Mouse (Mus musculus): ENCODE measurements around the gene Rasal2. TPM values are rescaled to one million over a fixed set of nuclear protein-coding genes. Genes with fewer than 3 reads are reported as not detected.

Rasal2 gene
- total RNA-seq, 2 experiments from 2014 or later = 13.3 to 16.9 TPM

DNA sequence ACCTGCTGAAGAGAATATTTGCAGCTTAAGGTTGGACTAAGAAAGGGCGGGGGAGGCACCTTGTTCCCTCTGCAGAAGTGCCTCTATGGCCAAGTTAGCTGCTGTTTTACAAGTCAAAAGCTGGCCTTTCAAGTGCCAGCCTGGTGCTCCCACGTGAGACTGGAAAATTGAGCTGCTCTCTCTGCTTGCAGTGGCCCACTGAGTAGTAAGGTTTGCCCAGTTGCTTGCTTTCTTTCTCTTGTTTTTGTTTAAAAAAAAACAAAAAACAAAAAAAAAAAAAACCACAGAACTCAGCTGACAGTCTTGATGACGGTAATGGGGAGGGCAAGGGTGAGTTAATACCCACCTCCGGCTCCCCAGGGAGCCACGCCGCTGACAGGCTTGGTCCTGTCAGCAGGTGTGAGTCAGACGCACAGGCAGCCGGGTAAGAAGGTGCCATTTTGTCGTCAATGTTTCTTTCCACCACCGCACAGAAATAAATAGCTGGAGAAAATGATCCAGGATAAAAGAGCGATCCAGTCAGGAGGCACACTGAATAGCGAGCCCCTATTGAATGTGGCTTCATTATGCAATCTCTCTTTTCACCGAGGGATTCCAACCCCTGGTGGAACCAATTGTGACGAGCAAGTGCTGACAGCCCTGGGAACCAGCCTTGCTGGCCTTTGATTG, 27.7 kb upstream of the Rasal2 start:
- DNase-seq = no peak

DNA sequence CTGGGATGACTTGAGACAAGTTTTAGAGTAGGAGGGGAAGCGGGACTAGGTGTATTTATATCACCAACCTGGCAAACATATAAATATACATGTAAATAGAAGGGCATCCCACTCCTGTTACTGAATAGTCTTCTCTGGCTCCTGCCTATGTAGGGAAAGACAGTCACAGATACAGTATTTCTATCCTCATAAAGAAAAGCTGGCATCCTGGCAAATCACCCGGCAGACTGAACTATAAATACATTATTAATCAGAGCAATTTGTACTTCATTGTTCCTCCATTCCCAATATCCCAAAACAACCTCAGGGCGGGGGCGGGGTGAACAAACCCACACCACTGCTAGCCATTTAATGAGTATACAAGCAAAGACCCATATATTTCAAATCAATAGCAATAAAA, 26.7 kb upstream of the Rasal2 start:
- DNase-seq = no peak

DNA sequence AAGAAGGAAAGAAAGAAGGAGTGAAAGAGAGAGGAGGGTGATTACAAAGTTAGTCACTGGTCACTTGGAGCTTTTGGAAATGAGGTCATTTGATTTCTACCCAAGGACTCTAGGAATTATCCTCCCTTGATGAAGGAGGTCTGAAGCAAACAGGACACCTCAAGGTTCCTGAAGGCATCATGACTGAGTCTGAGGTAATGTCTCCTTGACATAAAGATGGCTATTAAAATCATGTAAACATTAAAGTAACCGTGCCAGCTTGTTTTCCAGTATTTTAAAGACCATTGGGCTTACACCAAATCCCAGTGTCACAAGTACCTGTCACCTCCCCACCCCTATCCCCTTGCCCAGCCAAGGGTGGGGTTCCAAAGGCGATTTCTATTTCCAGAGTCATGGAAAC, 25.9 kb upstream of the Rasal2 start:
- DNase-seq = no peak

DNA sequence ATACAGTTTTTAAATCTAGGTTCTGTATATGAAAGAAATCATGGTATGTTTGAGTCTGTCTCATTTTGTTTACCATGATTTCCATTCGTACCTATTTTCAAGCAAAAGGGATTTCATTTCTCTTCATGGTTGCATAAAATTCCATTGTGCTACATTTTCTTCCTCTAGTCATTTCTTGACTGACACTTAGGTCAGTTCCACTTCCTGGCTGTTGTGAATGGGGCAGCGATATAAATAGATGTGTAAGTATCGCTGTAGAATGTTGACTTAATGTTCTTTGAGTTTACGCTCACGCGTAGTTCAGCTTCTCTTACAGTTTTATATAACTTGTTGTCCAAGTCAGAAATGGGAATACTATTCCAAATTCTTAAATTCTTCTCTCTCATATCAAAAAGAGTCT, 23.5 kb upstream of the Rasal2 start:
- no peak for DNase-seq

DNA sequence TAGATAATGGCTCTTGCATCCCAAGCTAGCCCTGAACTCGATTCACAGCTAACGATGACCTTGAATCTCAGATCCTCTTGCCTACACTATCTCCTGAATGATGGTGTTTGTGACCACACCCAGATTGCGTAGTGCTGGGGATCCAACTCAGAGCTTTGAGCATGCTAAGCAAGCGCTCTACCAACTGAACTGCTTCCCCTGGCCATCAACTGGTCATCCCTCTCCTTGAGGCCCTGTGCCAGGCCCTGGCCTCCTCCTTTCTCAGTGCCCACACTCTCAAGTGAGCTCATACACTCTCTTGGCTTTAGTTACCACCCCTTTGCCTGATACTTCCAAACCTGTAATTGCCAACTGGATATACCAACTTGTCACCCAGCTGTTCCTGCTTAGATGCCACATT, 22.0 kb upstream of the Rasal2 start:
- peak in 1 of 2 experiments; percentile 12 for DNase-seq

DNA sequence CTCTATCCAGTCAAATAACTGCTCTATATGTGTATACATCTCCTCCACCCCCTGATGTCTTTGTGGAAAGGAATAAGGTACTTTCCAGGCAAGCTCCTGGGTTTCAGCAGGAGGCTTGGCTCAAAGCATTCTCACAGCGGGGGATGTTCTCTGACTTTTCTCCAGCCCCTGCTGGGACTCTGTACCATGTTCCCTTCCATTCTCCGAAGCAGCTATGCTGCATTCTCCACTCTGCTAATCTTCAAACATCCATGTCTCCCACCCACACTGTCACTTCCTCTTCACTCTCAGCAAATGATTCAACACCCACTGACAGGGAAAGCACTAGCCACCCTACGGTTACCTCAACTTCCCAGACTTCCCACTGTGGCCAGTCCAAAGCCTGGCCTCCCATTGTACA, 20.9 kb upstream of the Rasal2 start:
- DNase-seq = no peak

DNA sequence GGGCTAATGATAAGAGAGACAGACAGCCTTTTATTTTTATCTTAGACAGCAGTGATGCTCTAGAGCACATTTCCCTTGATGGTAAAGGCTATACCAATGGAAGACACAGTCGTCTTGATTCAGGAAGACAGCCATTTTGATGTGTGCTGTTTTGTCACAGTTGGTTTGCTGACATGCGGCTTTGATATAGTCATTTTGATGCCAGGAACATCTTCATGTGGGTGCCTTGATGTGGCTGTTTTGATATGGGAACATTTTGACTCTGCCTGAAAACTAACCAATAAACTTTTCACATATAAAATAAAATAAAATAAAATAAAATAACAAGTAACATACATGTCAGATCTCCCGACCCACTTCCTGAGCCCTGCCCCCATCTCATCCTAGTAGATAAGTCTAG, 16.0 kb upstream of the Rasal2 start:
- no peak for DNase-seq

DNA sequence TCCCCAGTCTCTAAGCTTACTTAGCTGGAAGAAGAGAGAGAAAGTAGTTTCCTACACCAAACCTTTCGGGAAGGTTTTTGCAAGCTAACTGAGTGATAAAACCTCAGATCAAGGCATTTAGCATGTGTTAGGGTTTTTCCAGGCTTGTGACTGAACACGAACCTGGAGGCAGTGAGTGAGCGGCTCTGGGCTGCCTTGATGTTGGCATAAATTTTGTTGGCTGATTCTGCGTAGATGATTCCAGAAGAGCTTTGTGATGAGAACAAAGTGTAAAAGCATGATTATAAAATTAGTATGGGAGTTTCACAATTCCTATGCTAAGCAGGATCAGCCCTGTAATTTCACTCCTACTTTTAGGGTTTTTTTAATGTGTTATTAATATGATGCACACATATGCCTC, 15.2 kb upstream of the Rasal2 start:
- DNase-seq = no peak

DNA sequence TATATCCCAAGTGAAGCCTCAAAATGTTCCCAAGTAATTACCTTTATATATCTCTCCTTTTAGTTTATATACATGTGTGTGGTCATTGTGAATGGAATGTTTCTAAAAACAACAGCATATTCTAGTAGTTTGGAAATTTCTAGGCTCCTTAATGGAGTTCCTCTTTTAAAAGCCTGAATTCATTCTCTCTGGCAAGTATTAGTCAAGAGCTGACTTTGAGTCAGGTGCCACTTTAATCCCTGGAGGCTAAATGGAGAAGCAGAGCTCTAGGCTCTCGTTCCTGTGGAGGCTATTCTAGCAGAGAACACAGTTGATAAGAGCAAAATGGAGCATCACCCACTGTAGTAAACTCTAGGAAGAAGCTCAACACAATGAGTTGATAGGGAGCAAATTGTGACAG, 14.5 kb upstream of the Rasal2 start:
- no peak for DNase-seq

DNA sequence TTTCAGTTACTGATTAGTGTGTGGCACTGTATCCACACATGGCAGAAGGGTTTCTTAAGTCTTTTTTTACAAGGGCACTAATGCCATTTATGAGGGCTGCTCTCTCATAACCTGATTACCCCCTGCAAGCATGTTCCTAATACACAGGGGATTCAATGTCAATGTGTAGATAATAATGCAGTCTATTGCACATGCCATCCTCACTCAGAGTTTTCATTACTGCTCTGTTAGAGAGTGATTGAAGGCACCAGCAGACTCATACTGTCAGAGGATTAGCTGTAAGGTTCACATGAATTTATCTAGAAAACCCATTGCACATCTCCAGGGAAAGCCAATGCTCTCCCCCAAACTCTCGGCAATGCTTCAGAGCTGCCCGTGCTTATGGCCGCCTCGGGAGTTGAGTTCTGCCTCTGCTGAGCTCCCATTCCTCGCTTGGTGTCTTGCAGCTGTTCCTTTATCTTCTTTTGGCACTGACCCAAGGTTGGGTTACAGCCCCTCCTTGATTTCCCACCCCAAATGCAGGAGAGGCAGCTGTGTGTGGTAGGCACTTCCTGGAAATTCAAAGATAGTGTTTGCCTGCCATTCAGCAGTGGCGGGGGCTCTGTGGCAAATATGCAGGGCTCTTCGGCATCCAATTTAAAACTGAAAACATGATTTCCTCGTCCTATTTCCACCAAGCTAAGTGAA, 13.5 kb upstream of the Rasal2 start:
- no peak for DNase-seq

DNA sequence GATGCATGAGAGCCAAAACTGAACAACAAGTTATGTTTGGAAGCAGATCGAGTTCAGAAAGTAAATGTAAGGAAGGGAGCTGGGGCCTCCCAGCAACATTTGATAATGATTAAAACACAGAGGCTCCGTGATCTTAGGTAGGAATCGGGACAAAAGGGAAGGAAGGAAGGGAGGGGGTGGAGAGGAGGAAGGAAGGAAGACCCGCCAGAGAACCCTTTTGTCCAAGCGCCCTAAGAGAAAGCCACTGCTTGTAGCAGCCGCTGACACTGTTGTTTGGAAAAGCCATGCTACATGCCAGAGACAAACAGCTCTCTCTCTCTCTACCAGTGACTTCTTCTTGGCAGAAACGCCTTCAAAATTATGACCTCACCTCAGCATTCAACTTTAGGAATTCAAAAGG, 5.5 kb upstream of the Rasal2 start:
- DNase-seq = peak in 1 of 2 experiments; percentile 7

DNA sequence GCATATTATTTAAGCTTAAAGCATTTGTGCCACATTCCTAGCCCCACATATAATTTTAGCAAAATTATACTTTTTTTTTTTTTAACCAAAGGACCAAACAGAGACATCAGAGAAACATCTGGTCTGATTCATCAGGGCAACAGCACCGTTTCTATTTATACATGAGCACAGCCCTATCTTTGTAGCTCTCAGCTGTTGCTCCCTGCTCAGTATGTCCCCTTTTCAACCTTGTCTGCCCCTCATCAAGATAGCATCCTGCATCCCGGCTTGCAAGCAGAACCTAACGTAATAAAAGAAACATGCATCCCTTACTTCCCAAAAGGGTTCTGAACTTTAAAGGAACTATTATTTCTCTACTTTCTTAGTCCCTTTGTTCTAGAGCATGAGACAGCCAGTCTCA, 5.0 kb upstream of the Rasal2 start:
- DNase-seq = no peak

DNA sequence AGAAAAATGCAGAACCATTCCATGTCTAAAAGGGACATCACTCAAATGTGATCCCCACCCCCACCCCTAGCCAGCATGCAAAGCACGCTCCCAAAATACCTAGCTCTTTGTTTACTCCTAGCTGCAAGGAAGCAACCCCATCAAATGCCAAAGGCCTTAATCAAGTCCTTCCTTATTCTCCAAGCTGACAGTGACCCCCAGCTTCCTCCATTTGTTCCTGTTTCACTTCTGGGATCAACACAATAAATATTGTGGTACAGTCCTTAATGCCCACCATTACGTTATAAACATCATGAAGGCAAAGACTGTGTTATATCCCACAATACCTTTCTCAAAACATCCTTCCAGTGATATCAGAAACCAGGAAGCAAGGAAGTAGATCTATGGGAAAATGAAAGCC, 4.2 kb upstream of the Rasal2 start:
- no peak for DNase-seq

DNA sequence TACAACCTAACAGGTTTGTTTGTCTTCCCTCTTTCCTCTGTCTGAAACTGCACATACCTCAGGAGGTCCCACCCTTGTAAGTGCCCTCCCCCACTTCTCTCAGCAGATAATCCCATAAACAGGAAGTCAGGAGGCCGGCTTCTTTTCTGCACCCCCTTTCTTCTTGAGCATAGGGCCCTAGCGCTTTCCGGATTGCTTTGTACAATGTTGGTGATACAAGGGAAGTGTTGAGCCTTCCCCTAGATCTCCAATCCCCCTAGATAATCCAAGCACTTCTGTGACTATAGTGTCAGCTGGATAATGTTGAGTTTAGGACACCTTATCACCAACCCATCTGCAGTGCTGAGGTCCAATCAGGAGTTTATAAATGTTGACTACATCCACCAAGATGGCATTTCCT, 3.4 kb upstream of the Rasal2 start:
- no peak for DNase-seq

DNA sequence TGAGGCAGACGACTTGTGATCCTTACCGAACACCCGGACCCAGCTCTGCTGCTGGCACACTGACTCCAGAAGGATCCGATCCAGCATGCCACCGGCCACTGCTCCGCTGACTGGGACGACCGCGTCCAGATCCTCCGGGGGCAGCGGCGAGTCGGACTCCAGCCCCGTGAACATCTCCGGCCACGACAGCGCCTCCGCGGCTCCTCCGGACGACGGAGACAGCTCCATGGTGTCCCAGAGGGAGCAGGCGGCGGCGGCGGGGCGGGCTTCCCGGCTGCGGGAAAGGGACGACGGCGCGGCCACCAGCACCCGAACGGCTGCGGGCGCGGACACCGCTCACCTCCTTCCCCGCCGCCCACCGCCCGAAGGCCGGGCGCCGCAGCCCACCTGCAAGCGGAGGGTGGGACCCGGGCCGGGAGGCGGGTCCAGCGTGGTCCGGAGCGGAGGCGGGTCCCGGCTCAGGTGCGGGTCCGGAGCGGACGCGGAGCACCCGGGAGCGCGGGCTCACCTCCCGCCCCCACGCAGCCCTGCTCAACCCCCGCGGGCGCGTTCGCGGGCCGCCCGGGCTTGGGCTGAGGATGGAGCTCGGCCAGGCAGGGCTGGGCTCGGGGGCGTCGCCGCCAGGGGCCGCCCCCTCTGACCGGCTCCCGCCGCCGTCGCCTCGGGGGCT, 549 bp downstream of the Rasal2 start:
- peak; percentile 83 to 84 for DNase-seq

DNA sequence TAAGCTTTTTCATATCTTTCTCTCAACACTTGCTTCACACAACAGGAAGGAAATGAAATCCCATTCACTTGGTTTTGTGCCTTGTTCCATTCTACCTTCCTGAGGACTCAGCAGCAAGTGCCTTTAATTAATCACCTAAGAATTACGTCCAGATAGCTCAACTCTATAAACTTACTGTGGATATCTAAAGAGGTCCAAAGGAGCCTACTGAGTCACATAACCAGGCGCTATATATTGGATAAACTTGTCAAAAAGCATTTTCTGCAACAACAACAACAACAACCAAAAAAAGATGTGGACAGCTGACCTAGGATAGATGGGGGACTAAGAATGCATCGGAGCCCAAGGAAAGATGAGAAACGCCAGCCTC, 1.1 kb downstream of the Rasal2 start:
- DNase-seq = no peak

DNA sequence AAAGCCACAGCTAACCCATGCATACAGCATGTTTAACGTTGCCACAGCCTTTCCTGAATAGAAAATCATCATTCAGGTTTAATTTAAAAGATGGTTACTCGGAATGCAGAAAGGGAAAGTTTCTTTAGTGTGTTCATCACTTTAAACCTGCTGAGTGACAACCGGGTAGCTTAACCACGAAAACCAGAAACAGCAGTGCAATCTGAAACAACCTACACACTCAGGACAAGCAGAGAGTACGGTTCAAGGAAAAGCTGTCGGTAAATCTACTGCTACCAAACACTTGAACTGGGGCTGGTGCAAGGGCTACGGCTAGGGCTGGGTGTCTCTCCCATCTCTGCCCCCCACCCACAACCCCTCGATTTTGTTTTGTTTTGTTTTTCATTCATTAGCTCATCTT, 1.5 kb downstream of the Rasal2 start:
- DNase-seq = no peak

DNA sequence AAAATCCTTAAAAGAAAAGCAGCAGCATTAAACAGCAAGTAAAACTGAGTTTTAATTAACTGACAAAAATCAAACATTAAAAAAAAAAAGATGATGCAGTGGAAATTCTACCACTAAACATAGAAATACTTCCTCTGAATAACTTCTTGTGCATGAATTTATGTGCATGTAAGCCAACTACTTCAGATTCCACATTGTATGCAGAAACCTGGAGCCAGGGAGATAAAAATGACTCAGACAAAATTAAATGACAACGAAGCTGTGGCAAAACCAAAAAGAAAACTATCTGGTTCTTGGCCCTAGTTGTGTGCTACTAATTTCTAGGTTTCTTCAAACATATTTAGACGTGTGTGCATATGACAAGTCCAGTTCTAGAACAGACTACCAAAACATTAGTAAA, 2.7 kb downstream of the Rasal2 start:
- no peak for DNase-seq

DNA sequence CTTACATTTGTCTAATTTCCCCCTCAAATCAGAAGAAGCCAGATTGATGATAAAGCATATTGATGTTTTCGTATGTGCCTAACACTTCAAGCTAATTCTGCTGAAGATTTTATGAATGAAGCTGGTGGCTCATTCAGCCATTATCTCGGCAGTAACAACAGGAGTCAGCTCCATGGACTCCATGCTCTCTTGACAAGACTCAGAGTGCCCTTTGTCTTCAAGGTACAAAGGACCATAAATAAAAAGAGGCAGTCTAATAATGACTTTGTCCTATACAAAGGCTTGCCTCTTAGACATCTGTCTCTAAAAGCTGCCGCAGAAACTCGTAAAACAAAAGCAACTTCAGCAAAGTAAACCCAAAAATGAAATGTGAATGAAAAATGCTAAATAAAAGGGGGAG, 24.4 kb downstream of the Rasal2 start:
- no peak for DNase-seq

DNA sequence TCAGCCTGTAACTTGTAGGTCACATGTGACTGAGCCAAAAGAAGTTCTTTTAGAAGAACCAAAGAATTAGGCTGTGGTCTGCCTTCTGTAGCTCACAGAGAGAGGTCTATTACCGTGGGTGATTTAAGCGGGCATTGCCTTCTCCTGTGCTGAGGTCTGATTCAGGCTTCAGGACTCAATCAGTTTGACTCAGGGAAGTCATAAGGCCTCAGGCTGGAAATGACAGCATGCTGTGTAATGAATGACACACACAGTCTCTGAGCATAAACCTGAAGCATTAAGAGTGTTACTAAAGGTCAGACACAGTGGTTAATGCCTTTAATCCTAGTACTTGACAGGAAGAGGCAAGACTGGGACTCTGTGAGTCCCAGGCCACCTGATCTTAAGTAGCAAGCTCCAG, 31.7 kb downstream of the Rasal2 start:
- peak; percentile 7 to 36 for DNase-seq

DNA sequence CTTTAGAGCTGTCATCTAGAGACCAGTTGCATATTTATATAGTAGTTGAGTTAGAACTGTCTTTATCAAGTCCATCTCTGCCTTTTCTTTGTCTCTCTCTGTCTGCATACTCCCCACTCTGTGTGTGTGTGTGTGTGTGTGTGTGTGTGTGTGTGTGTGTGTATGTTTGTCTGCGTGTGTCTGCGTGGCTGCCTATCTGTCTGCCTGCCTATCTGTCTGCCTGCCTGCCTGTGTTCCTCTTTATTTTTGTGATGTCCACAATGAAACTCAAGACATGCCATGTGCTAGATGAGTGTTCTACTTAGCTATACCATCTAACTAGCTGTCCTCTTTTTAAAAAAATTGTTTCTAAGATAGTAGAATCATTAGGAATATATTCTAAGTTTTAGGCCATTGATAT, 42.0 kb downstream of the Rasal2 start:
- DNase-seq = no peak

DNA sequence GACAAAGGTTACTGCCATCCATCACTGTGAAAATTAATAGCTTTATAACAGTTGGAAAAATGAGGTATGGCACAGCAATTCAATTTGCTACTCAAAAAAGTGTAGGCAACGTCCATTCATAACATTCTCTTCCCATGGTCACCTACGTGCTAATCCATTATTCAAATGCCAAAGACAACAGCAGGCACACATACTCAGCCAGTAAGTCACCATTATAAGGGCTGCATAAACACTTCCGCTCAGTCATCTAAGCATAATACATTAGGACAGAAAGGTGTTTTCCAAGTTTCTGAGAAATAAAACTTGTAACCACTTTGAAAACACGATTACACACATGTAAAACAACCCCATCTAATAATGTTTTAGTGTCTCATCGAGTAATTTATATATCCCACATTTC, 44.1 kb downstream of the Rasal2 start:
- no peak for DNase-seq

DNA sequence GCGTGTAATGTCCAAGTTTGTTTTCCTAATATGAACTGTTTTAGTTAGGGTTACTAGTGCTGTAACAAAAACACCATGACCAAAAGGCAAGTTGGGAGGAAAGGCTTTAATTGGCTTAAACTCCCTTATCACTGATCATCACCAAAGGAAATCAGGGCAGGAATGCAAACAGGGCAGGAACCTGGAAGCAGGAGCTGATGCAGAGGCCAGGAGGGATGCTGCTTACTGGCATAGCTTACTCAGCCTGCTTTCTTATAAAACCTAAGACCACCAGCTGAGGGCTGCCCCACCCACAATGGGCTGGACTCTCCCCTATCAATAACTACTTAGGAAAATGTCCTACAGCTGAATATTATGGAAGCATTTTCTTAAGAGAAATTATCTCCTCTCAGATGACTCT, 65.7 kb downstream of the Rasal2 start:
- no peak for DNase-seq

DNA sequence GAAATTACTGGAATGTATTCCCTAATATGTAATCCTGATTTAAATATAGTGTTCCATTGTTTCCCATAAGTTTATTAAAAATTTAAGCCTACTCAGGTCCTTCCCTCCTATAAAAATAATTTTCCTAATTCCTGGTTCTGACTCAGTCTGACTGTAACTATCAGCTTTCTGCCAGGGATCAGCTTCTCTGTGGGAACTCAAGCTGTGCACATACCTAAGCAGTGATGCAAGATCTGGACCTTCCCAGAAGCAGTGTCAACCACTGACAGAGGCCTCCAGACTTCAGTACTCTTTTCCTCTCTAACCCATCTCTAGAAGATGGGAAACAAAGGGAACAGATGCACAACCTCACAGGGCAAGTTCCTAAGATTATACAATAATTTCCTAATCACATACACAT, 68.9 kb downstream of the Rasal2 start:
- DNase-seq = peak in 1 of 2 experiments; percentile 38
